Mouse (Mus musculus): Measurements from ENCODE around the gene AC170998.1.

AC170998.1 gene

GRCm38 (mm10) chr17:28691687-28692340 lies 34.1 kb upstream of the AC170998.1 start:
- H3K4me3 ChIP-seq (replicated peaks; ENCODE audit: low read length) = peak overlapping the region; percentile 98
- peaks cover 64% of the 10 kb centered on the region for H3K4me1 ChIP-seq (replicated peaks; ENCODE audit: low read depth, low read length)
- peaks cover 15% of the 10 kb centered on the region for H3K27me3 ChIP-seq (ENCODE audit: insufficient read depth, low read length)
- H3K9me3 ChIP-seq (ENCODE audit: low read length) = no peaks in the 10 kb centered on the region
- TF ChIP-seq NANOG (IDR thresholded peaks at IDR 0.05; ENCODE audit: borderline replicate concordance, low read length) (no peak), CTCF (conservative IDR thresholded peaks at IDR 0.05; ENCODE audit: low read length) (no peak), POU5F1 (IDR thresholded peaks at IDR 0.05; ENCODE audit: borderline replicate concordance, low read length) (no peak)
- peaks cover 27% of the 10 kb centered on the region for H3K36me3 ChIP-seq (ENCODE audit: insufficient read depth, low read length)

- no peaks in the 10 kb centered on the region for H3K9me3 ChIP-seq (ENCODE audit: low read length)
- H3K36me3 ChIP-seq (ENCODE audit: insufficient read depth, low read length) = peaks cover 31% of the 10 kb centered on the region
- peaks cover 15% of the 10 kb centered on the region for H3K27me3 ChIP-seq (ENCODE audit: insufficient read depth, low read length)
- H3K4me3 ChIP-seq (replicated peaks; ENCODE audit: low read length) = peak overlapping the region; percentile 98
- no peak for TF ChIP-seq POU5F1 (IDR thresholded peaks at IDR 0.05; ENCODE audit: borderline replicate concordance, low read length)
- TF ChIP-seq NANOG (IDR thresholded peaks at IDR 0.05; ENCODE audit: borderline replicate concordance, low read length) = no peak
- no peak for TF ChIP-seq CTCF (conservative IDR thresholded peaks at IDR 0.05; ENCODE audit: low read length)
- peaks cover 64% of the 10 kb centered on the region for H3K4me1 ChIP-seq (replicated peaks; ENCODE audit: low read depth, low read length)
These were observed 33.6 kb upstream of the AC170998.1 start for GRCm38 (mm10) chr17:28692341-28692710.

- Histone ChIP-seq H3K27me3 (ENCODE audit: insufficient read depth, low read length) (peaks cover 15% of the 10 kb centered on the region), H3K9me3 (ENCODE audit: low read length) (no peaks in the 10 kb centered on the region), H3K4me3 (replicated peaks; ENCODE audit: low read length) (0 out of 2 replicates have a peak overlapping the region, but pooled peaks have one; percentile 98), H3K36me3 (ENCODE audit: insufficient read depth, low read length) (peaks cover 35% of the 10 kb centered on the region), H3K4me1 (replicated peaks; ENCODE audit: low read depth, low read length) (peaks cover 65% of the 10 kb centered on the region)
- TF ChIP-seq NANOG (IDR thresholded peaks at IDR 0.05; ENCODE audit: borderline replicate concordance, low read length) (no peak), POU5F1 (IDR thresholded peaks at IDR 0.05; ENCODE audit: borderline replicate concordance, low read length) (no peak), CTCF (conservative IDR thresholded peaks at IDR 0.05; ENCODE audit: low read length) (no peak)
These were observed 32.8 kb upstream of the AC170998.1 start for GRCm38 (mm10) chr17:28693086-28693485.

GRCm38 (mm10) chr17:28694078-28694477 lies 31.8 kb upstream of the AC170998.1 start:
- H3K4me1 ChIP-seq (replicated peaks; ENCODE audit: low read depth, low read length) = peaks cover 70% of the 10 kb centered on the region
- TF ChIP-seq POU5F1 (IDR thresholded peaks at IDR 0.05; ENCODE audit: borderline replicate concordance, low read length) (no peak), NANOG (IDR thresholded peaks at IDR 0.05; ENCODE audit: borderline replicate concordance, low read length) (no peak), CTCF (conservative IDR thresholded peaks at IDR 0.05; ENCODE audit: low read length) (no peak)

GRCm38 (mm10) chr17:28694832-28695231 lies 31.1 kb upstream of the AC170998.1 start:
- peaks cover under 1% of the 10 kb centered on the region; the same call in 1 of the 2 replicates for H3K27me3 ChIP-seq (ENCODE audit: insufficient read depth, low read length)
- TF ChIP-seq NANOG (IDR thresholded peaks at IDR 0.05; ENCODE audit: borderline replicate concordance, low read length) (no peak), CTCF (conservative IDR thresholded peaks at IDR 0.05; ENCODE audit: low read length) (no peak), POU5F1 (IDR thresholded peaks at IDR 0.05; ENCODE audit: borderline replicate concordance, low read length) (no peak)
- H3K4me3 ChIP-seq (replicated peaks; ENCODE audit: low read length) = no peak overlapping the region
- peaks cover 66% of the 10 kb centered on the region for H3K4me1 ChIP-seq (replicated peaks; ENCODE audit: low read depth, low read length)
- no peaks in the 10 kb centered on the region for H3K9me3 ChIP-seq (ENCODE audit: low read length)
- H3K36me3 ChIP-seq (ENCODE audit: insufficient read depth, low read length) = peaks cover 35% of the 10 kb centered on the region

More at GRCm38 (mm10) chr17:28694078-28694477, 31.8 kb upstream of the AC170998.1 start:
- H3K4me3 ChIP-seq (replicated peaks; ENCODE audit: low read length) = no peak overlapping the region
- H3K27me3 ChIP-seq (ENCODE audit: insufficient read depth, low read length) = peaks cover 8% of the 10 kb centered on the region
- H3K36me3 ChIP-seq (ENCODE audit: insufficient read depth, low read length) = peaks cover 35% of the 10 kb centered on the region
- H3K9me3 ChIP-seq (ENCODE audit: low read length) = no peaks in the 10 kb centered on the region

- Histone ChIP-seq H3K9me3 (ENCODE audit: low read length) (no peaks in the 10 kb centered on the region), H3K4me1 (replicated peaks; ENCODE audit: low read depth, low read length) (peaks cover 57% of the 10 kb centered on the region), H3K4me3 (replicated peaks; ENCODE audit: low read length) (no peak overlapping the region), H3K36me3 (ENCODE audit: insufficient read depth, low read length) (peaks cover 41% of the 10 kb centered on the region), H3K27me3 (ENCODE audit: insufficient read depth, low read length) (no peaks in the 10 kb centered on the region)
- TF ChIP-seq NANOG (IDR thresholded peaks at IDR 0.05; ENCODE audit: borderline replicate concordance, low read length) (no peak), POU5F1 (IDR thresholded peaks at IDR 0.05; ENCODE audit: borderline replicate concordance, low read length) (no peak), CTCF (conservative IDR thresholded peaks at IDR 0.05; ENCODE audit: low read length) (no peak)
These were observed 29.2 kb upstream of the AC170998.1 start for GRCm38 (mm10) chr17:28696641-28697040.

GRCm38 (mm10) chr17:28697290-28698195 lies 28.3 kb upstream of the AC170998.1 start:
- Histone ChIP-seq H3K4me1 (replicated peaks; ENCODE audit: low read depth, low read length) (peaks cover 54% of the 10 kb centered on the region), H3K4me3 (replicated peaks; ENCODE audit: low read length) (no peak overlapping the region), H3K9me3 (ENCODE audit: low read length) (no peaks in the 10 kb centered on the region), H3K27me3 (ENCODE audit: insufficient read depth, low read length) (no peaks in the 10 kb centered on the region), H3K36me3 (ENCODE audit: insufficient read depth, low read length) (peaks cover 41% of the 10 kb centered on the region)
- TF ChIP-seq POU5F1 (IDR thresholded peaks at IDR 0.05; ENCODE audit: borderline replicate concordance, low read length) (no peak), NANOG (IDR thresholded peaks at IDR 0.05; ENCODE audit: borderline replicate concordance, low read length) (no peak), CTCF (conservative IDR thresholded peaks at IDR 0.05; ENCODE audit: low read length) (no peak)

- TF ChIP-seq NANOG (IDR thresholded peaks at IDR 0.05; ENCODE audit: borderline replicate concordance, low read length) = no peak; the same call in 1 of the 2 replicates
- TF ChIP-seq POU5F1 (IDR thresholded peaks at IDR 0.05; ENCODE audit: borderline replicate concordance, low read length) = no peak
- no peak for TF ChIP-seq CTCF (conservative IDR thresholded peaks at IDR 0.05; ENCODE audit: low read length)
- no peak overlapping the region for H3K4me3 ChIP-seq (replicated peaks; ENCODE audit: low read length)
- H3K27me3 ChIP-seq (ENCODE audit: insufficient read depth, low read length) = no peaks in the 10 kb centered on the region
- peaks cover 48% of the 10 kb centered on the region for H3K4me1 ChIP-seq (replicated peaks; ENCODE audit: low read depth, low read length)
- H3K36me3 ChIP-seq (ENCODE audit: insufficient read depth, low read length) = peaks cover 39% of the 10 kb centered on the region
- no peaks in the 10 kb centered on the region for H3K9me3 ChIP-seq (ENCODE audit: low read length)
These were observed 27.6 kb upstream of the AC170998.1 start for GRCm38 (mm10) chr17:28698245-28698644.

Measured in E14TG2a.4 (cell line).